ENCODE assay signal across 8 mouse cellular contexts in the genomic region with DNA sequence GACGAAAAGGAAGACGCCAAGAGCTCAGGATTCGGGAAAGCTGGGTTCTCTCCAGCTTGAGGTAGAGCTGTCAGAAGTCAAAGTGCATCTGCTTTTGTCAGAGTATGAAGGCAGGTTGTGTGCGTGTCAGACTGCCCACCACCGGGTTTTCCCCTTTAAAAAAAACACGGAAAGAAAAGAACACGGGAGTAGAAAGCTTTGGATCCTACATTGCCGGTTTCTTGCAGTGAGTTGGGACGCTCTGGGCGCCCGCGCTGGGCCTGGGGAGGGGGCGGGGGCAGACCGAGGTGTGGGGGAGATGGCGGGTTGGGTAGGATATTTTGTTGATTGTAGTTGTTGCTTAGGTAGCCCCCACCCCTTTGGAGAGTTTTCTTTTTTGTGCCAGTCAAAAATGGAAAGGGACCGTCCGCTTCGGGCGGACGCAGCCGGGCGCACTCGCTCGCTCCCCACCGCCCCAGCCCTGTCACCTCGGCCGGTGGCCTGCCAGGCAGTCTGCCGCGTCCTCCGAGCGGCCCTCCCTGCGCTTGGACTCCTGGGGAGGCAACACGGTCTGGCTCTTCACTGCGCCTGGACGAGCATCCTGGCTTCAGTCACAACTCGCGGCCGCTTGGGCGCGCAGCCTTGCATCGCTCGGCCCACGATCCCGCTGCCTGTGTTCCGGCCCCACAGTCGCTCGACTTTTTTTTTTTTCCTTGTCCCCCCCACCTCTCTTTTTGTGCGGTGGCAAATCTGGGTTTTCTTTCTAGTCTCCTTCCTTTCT. TPM values are rescaled to one million over a fixed set of nuclear protein-coding genes. Genes with fewer than 3 reads are reported as not detected.
DNase-seq lines count a peak whose midpoint lies in the region; ATAC-seq lines count a peak whose summit lies in the region.

No protein-coding gene starts in this region.

- peak; percentile 68 for DNase-seq in cerebellum, adult 11 months
- peak; percentile 45 for DNase-seq in R1 (ENCODE audit: low read depth, low spot score)
- peak; percentile 41 to 61 for DNase-seq in kidney, postnatal 36 days
- no peak for DNase-seq in layer of hippocampus, postnatal 10 days (ENCODE audit: low spot score in 2 of 2)
- no peak for DNase-seq in c-Kit-positive CD71-positive TER-119-positive erythroid progenitor cells, embryonic 14.5 days (ENCODE audit: low spot score)

- WGBS in forebrain, embryonic 13.5 days, result under 1% methylated on average over 48 of the region's 48 CpGs
- under 1% methylated on average over 43 of the region's 48 CpGs for WGBS in neural tube, embryonic 15.5 days

- no peaks in the 10 kb centered on the region for H3K36me3 ChIP-seq in forebrain, embryonic 13.5 days (ENCODE audit: poor library complexity, severe bottlenecking)
- H3K36me3 ChIP-seq in neural tube, embryonic 15.5 days, result no peaks in the 10 kb centered on the region

- no peak for ATAC-seq in cerebellum, adult (ENCODE audit: insufficient number of reproducible peaks, low FRiP score, low TSS enrichment)
- ATAC-seq in forebrain, embryonic 13.5 days, result no peak
- ATAC-seq in neural tube, embryonic 15.5 days (ENCODE audit: low FRiP score), result no peak; the same call in 1 of the 2 replicates

- no peak overlapping the region; the same call in 1 of the 2 replicates for H3K27ac ChIP-seq in forebrain, embryonic 13.5 days
- H3K27ac ChIP-seq in neural tube, embryonic 15.5 days (replicated peaks), result peak overlapping the region; percentile 83

- peak overlapping the region; percentile 55 for H3K9ac ChIP-seq in forebrain, embryonic 13.5 days
- peak overlapping the region; percentile 62 for H3K9ac ChIP-seq in neural tube, embryonic 15.5 days (replicated peaks)

- peaks cover 100% of the 10 kb centered on the region for H3K27me3 ChIP-seq in forebrain, embryonic 13.5 days
- H3K27me3 ChIP-seq in neural tube, embryonic 15.5 days (replicated peaks), result peaks cover 79% of the 10 kb centered on the region

- H3K9me3 ChIP-seq in forebrain, embryonic 13.5 days (replicated peaks), result no peaks in the 10 kb centered on the region
- no peaks in the 10 kb centered on the region for H3K9me3 ChIP-seq in neural tube, embryonic 15.5 days (replicated peaks)

- H3K4me1 ChIP-seq in forebrain, embryonic 13.5 days, result peaks cover 48% of the 10 kb centered on the region
- peaks cover 39% of the 10 kb centered on the region for H3K4me1 ChIP-seq in neural tube, embryonic 15.5 days

- H3K4me3 ChIP-seq in forebrain, embryonic 13.5 days, result peak overlapping the region; percentile 46
- H3K4me3 ChIP-seq in neural tube, embryonic 15.5 days (replicated peaks), result peak overlapping the region; percentile 50

- peak overlapping the region; percentile 70 for H3K4me2 ChIP-seq in forebrain, embryonic 13.5 days
- H3K4me2 ChIP-seq in neural tube, embryonic 15.5 days, result peak overlapping the region; percentile 70

RNA-seq across cellular contexts. Expression of a gene that starts 0.6 kb away (rescaled TPM):
- 7.6 and 8.2 TPM in 2 replicates for polyA plus RNA-seq in forebrain, embryonic 13.5 days (2015; fragmentation: Nextera tagmentation; extraction: Ambion mirVana)
- 30.0 and 37.6 TPM in 2 replicates for polyA plus RNA-seq in neural tube, embryonic 15.5 days (2015; fragmentation: Nextera tagmentation; extraction: Ambion mirVana)
- total RNA-seq in layer of hippocampus, postnatal 10 days (2021), result 1 to 10 TPM; 1.3 to 2.0 TPM

RNA-seq across cellular contexts. Expression of a gene that starts 11.4 kb away (rescaled TPM):
- polyA plus RNA-seq in forebrain, embryonic 13.5 days (2015; fragmentation: Nextera tagmentation; extraction: Ambion mirVana), result 51.4 and 53.4 TPM in 2 replicates
- 49.8 and 53.9 TPM in 2 replicates for polyA plus RNA-seq in neural tube, embryonic 15.5 days (2015; fragmentation: Nextera tagmentation; extraction: Ambion mirVana)
- 10 to 100 TPM; 21.9 to 24.9 TPM for total RNA-seq in layer of hippocampus, postnatal 10 days (2021)

Comparison
In these comparisons a context has a peak if more than half of its experiments do, and no peak if none do; other contexts are left out.
1. DNase-seq: peak in cerebellum, adult 11 months (single experiment), R1 (single experiment) and kidney, postnatal 36 days (2 of 2); none in layer of hippocampus, postnatal 10 days (0 of 2) and c-Kit-positive CD71-positive TER-119-positive erythroid progenitor cells, embryonic 14.5 days (single experiment).